Mouse (Mus musculus) v-Abl transformed pro-B cells (cell line): ENCODE results near the gene Gm9803.

Experiments
- in situ Hi-C, 2 experiments: fragments of 400-800 bp; cut with MboI; formaldehyde crosslinking; loops; one replicate each; pipeline ENCODE4 v1.15.1; 2025; ENCODE audit not compliant: unreplicated experiment in 2 of 2

Gene Gm9803

DNA sequence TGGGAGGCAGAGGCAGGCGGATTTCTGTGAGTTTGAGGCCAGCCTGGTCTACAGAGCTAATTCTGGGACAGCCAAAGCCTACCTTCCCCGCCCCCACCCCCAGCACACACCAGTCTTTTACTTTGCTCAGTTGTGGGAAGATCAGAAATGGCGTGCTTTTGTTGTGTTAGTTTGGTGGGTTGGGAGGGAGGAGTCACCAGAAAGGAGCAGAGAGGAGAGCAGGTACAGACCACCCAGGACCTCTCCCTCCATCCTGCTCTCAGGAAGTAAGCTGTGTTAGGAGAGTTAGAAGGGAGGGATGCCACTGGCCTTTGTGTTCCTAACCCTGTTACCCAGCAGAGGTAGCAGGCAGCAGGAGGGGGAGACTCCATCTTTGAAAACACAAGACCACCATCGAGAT is 16.8 kb upstream of the Gm9803 start:
- in situ Hi-C loops: no loop called here

DNA sequence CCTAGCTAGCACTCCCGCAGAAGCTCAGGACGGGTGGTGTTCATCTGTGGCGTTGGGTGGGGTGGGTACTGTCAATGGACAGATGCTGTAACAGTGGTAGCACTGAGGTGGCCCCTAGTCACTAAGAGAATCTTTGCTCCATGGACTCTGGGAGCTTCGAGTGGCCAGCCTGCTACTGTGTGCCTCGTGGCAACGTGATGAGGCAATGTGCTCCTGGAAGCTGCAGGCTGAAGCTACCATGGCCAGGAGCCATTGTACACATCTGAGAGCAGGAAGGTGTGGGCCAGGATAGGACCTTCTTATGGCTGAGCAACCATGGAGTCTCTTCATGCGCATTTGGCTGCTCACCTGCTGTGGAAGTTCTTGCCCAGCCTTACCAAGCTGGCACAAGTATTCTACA is 14.7 kb upstream of the Gm9803 start:
- in situ Hi-C loops: no loop called here

DNA sequence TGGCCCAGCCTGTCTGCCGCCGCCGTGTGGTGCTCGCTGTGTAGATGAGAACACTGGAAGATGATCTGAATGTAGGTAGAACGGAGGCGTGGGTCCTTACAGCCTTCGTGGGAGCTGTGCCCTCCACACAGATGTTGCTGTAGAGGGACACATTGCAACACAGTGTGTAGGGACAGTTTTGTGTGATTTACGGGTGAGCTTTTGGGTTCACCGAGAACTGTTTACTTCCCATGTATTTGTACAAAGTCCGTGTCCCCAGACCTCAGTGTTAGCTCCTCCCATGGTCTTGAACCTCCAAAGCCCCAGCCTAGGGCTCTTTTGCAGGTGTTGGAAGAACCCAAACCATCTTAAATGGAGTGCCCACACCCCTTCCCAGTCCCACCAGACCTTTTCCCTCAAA is 10.9 kb upstream of the Gm9803 start:
- in situ Hi-C loops: no loop called here

DNA sequence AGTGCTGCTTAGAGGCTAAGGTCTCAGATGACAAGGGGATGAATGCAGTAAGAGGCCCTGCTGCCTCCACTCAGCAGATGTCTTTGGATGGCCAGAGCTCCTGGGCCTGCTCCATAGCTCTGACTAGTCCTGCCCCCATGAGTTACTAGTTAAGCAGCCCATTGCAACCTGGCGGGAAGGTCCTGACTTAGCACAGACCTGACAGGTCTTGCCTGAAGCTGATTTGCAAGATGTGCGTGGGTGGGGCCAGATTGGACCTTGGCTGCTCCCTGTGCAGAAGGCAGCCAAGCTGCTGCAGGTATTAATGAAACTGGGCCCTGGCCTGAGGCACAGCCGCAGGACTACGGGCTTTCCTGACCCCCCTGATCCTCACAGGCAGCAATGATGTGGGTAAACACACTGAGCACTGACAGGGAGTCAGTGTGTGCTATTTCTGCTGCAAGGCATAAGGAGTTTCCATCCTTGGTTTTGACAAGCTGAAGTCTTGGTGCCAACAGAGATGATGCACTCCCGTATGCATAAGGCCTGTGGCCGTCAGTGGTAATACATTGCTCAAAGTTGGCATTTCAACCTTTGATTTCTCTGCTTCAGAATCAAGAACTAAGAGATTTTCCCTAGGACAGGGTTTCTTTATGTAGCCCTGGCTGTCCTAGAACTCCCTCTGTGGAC is 6.8 kb upstream of the Gm9803 start:
- in situ Hi-C loops: no loop called here

DNA sequence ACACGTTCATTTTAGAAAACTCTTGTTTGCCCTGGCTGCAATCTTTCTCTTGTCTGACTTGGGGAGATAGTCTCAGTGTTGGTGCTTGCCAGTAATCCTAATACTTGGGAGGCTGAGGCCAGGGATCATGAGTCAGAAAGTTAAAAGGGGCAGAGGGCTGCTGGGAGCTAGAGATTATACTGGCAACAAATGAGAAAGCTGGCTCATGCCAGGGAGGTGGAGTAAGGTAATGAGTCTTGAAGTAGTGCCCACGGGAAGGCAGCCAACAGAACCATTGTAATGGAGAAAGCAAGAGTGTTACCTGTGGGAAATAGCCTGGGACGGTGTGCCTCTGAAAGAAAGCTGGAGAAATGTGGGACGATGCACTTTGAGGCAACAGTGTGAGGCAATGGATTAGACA is 6.0 kb upstream of the Gm9803 start:
- in situ Hi-C loops: no loop called here

DNA sequence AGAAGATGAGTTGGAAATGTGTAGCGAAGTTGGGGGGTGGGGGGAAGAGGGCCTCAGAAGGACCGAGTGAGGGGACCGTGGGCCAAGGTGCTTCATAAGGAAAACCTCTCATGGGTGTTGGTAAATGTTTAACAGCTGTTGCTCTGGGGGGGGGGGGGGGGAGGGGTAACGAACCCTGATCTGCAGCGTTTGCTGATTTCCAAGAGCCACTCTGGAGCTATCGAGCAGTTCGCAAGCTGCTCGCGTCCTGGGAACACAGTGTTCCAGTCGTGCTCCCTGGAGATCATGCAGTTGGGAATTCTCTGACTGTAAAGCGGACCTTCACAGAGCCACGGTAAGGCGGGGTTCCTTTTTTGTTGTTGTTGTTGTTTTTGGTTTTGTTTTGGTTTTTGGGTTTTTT is 5.5 kb upstream of the Gm9803 start:
- in situ Hi-C loops: no loop called here

DNA sequence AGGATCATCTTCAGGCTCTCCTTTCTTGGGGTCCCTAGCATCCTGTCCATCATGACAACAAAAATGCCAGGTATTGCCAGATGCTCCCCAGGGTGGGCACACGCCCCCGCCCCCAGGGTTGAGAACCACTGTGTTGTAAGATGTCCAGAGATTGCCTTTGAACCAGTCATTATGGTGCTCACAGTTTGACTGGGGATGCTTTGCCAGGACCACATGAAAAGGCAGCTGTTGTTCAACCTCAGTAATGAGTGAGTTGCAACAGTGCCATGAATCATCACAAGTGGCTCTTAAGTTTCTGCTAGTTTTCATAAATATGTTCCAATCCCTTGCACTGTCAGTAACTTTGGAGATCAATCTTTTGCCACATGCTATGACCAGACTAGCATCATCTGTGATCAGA is 3.9 kb upstream of the Gm9803 start:
- in situ Hi-C loops: no loop called here

DNA sequence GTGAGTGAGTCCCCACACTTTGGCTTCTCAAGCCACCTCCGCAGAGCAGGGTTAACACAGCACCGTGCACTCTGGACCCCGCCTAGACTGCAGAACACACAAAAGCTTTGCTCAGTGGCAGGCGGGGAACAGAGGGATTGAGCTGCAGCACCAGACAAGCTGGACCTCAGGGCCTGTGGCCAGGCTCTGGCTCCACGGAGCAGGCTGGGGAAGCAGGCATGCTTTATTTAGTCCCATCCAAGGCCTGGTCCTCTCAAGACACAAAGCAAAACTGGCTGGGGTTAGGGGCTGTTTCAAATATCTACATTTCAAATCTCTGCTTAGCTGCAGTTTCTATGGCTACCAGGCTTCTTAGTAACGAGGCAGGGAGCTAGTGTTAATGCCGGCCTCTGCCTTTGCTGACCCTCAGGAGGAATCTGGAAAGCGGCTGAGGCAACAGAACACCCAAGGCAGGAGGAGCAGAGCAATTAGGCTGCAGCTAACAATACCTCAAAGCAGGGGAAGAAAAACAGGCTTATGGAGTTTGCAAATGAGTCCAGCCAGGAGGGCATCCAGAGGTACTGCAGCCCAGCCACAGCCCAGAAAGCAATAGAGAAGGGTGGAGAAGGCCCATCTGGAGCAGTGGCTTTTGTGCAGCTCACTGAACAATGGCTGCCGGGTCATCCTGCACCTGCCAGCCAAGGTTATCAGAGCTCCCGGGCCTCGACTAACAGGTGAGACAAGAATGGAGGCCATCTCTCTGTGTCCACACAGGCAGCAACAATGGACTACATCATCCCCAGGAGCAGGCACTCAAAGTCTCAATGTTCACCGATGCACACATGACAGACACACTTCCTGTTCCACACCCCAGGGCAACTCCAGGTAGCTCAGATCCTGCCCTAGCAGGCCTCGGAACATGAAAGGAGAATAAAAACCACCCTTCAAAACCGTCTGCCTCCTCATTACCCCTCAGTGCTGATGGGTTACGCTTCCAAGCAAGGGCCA is 3.7 kb downstream of the Gm9803 start:
- in situ Hi-C loops: no loop called here

- in situ Hi-C loops: no loop called here
These were observed 10.5 kb downstream of the Gm9803 start for GRCm38 (mm10) chr10:43534382-43534781.

DNA sequence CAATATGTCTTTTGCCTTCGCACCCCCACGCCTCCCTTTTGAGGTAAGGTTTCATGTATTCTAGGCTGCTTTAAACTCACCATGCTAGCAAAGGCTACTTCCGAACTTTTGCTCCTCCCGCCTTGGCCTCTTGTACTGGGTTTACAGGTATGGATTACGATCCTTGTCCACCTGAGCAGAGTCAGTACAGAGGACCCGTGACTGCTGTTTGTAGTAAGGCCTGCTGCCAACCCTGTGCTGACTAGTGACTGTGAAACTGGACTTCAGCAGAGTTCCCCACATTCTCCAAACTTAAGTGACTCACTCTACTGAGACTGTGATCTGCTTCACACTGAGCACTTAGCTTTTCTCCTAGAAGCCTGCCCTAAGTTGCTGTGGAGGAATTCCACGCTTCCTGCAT is 13.8 kb downstream of the Gm9803 start:
- in situ Hi-C loops: no loop called here

DNA sequence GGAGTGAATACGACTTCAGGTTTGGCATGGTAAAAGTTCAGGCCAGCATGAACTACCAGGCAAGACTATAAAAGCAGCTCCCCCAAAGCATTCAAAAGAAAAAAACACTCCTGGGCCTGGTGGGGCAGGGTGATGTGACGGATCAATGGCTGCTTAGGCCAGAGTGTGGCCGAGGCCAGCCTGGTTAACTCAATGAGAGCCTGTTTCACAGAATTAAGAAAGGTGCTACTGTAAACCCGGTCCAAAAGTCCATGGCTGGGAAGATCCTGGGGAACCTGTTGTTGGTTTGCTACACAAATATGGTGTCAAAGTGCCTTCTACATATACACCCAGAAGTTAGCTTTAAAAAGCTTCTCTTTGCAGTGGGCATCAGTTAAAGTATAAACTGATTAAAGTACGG is 14.9 kb downstream of the Gm9803 start:
- in situ Hi-C loops: no loop called here

GRCm38 (mm10) chr10:43539746-43540310 is 15.9 kb downstream of the Gm9803 start:
- in situ Hi-C loops: no loop called here

DNA sequence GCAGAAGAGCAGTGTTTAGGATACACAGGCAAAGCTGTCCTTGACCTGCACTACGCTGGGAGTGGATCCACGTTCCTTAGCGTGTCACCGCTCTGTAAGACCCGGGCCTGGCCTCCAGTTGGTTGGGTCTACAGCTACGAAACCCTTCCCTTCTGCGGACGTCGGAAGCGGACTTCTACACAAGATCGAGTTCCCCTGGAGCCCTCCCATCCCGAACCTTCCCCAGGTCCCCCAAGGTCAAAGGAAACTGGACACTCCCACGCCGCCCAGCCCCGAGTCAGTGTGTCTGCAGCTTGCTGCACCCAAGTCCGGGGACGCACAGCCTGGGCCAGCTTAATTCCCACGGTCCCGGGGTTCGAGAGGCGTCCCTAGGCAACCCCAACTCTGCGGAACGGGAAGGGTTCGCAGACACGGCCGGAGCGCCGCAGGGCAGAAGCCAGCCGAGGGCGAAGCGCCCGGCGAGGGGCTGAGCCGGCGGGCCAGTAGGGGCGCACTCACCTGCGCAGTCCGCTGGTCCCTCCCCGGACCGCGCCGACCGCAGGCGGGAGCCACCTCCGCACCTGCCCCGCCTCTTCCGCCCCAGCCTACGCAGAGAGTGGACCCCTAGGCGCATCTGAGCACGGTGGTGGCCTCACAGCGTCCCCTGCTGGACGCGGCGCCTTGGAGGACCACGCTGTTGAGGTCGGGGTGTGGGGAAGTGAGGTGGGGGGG is 16.7 kb downstream of the Gm9803 start, which contains the start of gene 1700021F05Rik:
TSS of gene 1700021F05Rik (minus strand) at position 553 of the 711 bp plus-strand sequence.
- in situ Hi-C loops: no loop called here

DNA sequence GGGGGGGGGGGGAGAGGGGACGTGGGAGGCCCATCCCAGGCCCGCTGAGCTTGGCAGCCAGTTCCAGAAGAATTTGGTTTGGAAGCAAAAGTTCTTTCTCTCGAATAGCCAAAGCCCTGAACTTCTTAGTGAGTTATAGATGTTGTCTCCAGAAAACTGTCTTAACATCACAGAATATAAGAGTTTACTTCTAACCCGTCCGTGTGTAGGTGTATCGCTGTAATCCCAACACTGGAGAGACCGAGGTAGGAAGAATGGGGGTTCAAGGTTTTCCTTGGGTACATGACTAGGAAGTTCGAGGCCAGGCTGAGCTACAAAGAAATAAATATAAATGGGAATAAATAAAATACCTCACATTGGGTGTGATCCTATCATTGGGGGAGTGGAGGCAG is 17.3 kb downstream of the Gm9803 start:
- in situ Hi-C loops: no loop called here

DNA sequence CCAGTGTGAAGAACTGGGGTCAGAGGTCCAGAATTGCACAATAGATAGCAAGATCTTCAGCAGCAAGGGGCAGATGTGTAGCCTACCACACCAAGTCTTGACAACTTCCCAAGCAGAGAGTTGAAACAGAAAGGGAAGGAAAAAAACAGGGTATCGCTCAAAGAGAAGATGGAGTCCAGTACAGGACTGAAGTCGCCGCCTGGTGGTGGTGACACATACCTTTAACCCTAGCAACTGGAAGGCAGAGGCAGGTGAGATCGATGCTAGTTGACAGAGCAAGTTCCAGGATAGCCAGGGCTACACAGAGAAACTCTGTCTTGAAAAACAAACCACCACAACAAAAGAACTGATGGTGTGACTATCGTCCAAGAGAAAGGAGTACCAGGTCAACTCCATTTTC is 25.5 kb downstream of the Gm9803 start:
- in situ Hi-C loops: no loop called here

DNA sequence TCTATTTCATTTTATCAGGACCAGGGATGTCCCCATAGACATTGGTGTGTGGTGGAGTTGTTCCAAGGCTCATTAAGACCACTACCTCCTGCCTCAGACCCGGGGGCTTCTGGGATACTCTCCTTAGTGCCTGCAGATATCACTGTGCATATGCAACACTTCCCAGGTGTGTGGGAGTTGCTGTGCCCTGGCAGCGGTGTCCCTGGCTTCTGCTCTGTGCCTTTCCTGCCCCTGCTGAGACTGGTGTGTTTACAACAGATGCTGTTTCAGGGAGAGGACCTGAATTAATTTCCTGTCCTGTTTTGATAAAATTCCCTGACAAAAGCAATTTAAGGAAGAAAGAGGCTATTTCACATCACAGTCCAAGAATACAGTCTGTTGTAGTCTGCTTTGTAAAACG is 27.0 kb downstream of the Gm9803 start:
- in situ Hi-C loops: loop anchor here (25.0 kb wide), 2 partner anchors 539 to 1486 kb away; no protein-coding TSS in a partner anchor

GRCm38 (mm10) chr10:43551388-43551787 is 27.5 kb downstream of the Gm9803 start:
- in situ Hi-C loops: loop anchor here (25.0 kb wide), 2 partner anchors 539 to 1486 kb away; no protein-coding TSS in a partner anchor

DNA sequence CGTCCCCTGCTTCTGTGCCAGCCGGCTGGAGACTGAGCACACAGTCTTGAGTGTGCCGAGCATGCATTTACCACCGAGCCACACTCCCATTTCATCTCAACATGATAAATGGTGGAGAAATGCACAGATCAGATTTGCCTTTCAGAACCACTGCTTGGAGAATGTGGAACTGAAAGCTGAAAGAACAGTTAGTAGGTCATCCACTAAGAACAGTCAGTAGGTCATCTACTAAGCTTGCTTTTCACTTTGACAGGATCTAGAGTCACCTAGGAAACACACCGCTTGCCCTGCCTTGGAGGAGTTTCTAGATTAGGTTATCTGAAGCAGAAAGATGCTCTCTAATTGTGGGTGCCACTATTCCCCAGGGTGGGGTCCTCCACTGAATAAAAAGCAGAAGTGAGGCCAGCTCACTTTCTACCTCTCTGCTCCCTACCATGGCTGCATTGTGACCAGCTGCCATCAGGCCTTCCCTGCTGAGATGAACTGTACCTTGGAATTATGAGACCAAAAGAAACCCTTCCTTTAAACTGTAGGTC is 33.8 kb downstream of the Gm9803 start:
- in situ Hi-C loops: loop anchor here (25.0 kb wide), 2 partner anchors 545 to 1480 kb away; no protein-coding TSS in a partner anchor

DNA sequence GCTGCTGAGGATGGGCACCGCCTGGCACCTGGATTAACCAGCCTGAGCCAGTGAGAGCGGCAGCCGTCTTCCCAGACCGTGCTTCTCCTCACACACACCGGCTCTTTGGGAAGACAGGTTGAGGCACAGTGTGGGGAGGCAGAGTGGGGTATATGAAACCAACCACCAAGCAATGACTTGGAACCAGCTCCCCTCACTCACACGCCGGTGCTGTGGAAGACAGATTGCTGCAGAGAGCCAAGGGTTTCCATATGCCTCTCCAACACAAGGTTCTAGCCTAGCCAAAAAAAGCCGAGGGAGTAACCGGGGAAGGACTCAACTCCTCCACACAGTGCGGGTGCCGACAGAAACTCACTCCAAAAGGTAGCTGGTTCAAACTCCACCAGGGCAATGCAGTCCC is 35.4 kb downstream of the Gm9803 start:
- in situ Hi-C loops: loop anchor here (25.0 kb wide), 2 partner anchors 547 to 1478 kb away; no protein-coding TSS in a partner anchor

DNA sequence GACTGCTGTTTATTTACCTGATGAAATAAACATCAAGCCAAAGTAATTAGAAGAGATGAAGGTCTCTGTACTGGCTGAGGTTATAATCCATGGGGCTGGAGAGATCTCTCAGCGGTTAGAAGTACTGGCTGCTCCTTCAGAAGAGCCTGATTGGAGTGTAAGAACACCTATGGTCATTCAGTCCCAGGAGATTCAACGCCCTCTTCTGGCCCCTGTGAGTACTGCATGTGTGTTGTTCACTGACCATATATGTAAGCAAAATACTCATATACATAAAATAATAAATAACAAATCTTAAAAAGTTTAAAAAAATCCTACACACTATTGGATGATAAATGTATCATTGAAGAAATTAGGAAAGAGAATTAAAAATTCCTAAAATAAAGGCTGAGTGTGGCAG is 36.9 kb downstream of the Gm9803 start:
- in situ Hi-C loops: loop anchor here (25.0 kb wide), 2 partner anchors 548 to 1477 kb away; no protein-coding TSS in a partner anchor
